Mouse (Mus musculus): ENCODE measurements at regions not wholly inside any gene's neighbourhood (a gene's known extent, or its start where the extent isn't known, plus 50 kb on each side); places are given as distances from the start of the nearest gene placed in this dataset.

- Histone ChIP-seq H3K4me1 (ENCODE audit: control insufficient read depth in 2 of 2, insufficient read depth in 2 of 2, low read length in 2 of 2) (no peaks in the 10 kb centered on the region), H3K4me2 (ENCODE audit: low read length) (no peak overlapping the region), H3K36me3 (ENCODE audit: control insufficient read depth, insufficient read depth, low read length) (no peaks in the 10 kb centered on the region), H3K4me3 (ENCODE audit: control insufficient read depth in 1 of 2, insufficient read depth in 1 of 2, low read depth in 1 of 2, low read length in 2 of 2) (no peak overlapping the region), H3K27me3 (ENCODE audit: control insufficient read depth, insufficient read depth, low read length) (no peaks in the 10 kb centered on the region), H3K9ac (ENCODE audit: low read length) (no peak overlapping the region), H3K27ac (replicated peaks in 1 of 2; ENCODE audit: control insufficient read depth in 1 of 2, insufficient read depth in 1 of 2, low read depth in 2 of 2, low read length in 2 of 2) (no peak overlapping the region), H3K9me3 (ENCODE audit: control insufficient read depth, low read length) (no peaks in the 10 kb centered on the region)
- ATAC-seq (ENCODE audit: insufficient number of reproducible peaks, insufficient read depth, low FRiP score, low read depth), result no peak
- WGBS, result 79% methylated on average over 3 of the region's 3 CpGs
These were observed 321.5 kb upstream of the Sall1 start for GRCm38 (mm10) chr8:89365430-89365829.

GRCm38 (mm10) chr8:89358411-89358810 lies 314.4 kb upstream of the Sall1 start:
- Histone ChIP-seq H3K36me3 (ENCODE audit: control insufficient read depth, insufficient read depth, low read length) (no peaks in the 10 kb centered on the region), H3K4me3 (ENCODE audit: control insufficient read depth in 1 of 2, insufficient read depth in 1 of 2, low read depth in 1 of 2, low read length in 2 of 2) (no peak overlapping the region), H3K4me2 (ENCODE audit: low read length) (no peak overlapping the region), H3K4me1 (ENCODE audit: control insufficient read depth in 2 of 2, insufficient read depth in 2 of 2, low read length in 2 of 2) (no peaks in the 10 kb centered on the region), H3K27me3 (ENCODE audit: control insufficient read depth, insufficient read depth, low read length) (no peaks in the 10 kb centered on the region), H3K27ac (replicated peaks in 1 of 2; ENCODE audit: control insufficient read depth in 1 of 2, insufficient read depth in 1 of 2, low read depth in 2 of 2, low read length in 2 of 2) (no peak overlapping the region), H3K9me3 (ENCODE audit: control insufficient read depth, low read length) (no peaks in the 10 kb centered on the region), H3K9ac (ENCODE audit: low read length) (no peak overlapping the region)
- ATAC-seq (ENCODE audit: insufficient number of reproducible peaks, insufficient read depth, low FRiP score, low read depth), result no peak
- 67% methylated on average over 4 of the region's 4 CpGs for WGBS

GRCm38 (mm10) chr8:89345547-89345946 lies 301.6 kb upstream of the Sall1 start:
- no peak overlapping the region for H3K4me2 ChIP-seq (ENCODE audit: low read length)
- no peak overlapping the region for H3K4me3 ChIP-seq (ENCODE audit: control insufficient read depth in 1 of 2, insufficient read depth in 1 of 2, low read depth in 1 of 2, low read length in 2 of 2)
- no peaks in the 10 kb centered on the region for H3K27me3 ChIP-seq (ENCODE audit: control insufficient read depth, insufficient read depth, low read length)
- 81% methylated on average over 3 of the region's 3 CpGs for WGBS
- no peaks in the 10 kb centered on the region for H3K36me3 ChIP-seq (ENCODE audit: control insufficient read depth, insufficient read depth, low read length)
- no peaks in the 10 kb centered on the region for H3K9me3 ChIP-seq (ENCODE audit: control insufficient read depth, low read length)
- no peak for ATAC-seq (ENCODE audit: insufficient number of reproducible peaks, insufficient read depth, low FRiP score, low read depth)
- no peaks in the 10 kb centered on the region for H3K4me1 ChIP-seq (ENCODE audit: control insufficient read depth in 2 of 2, insufficient read depth in 2 of 2, low read length in 2 of 2)
- H3K27ac ChIP-seq (replicated peaks in 1 of 2; ENCODE audit: control insufficient read depth in 1 of 2, insufficient read depth in 1 of 2, low read depth in 2 of 2, low read length in 2 of 2), result no peak overlapping the region
- H3K9ac ChIP-seq (ENCODE audit: low read length), result no peak overlapping the region

- Histone ChIP-seq H3K27ac (replicated peaks in 1 of 2; ENCODE audit: control insufficient read depth in 1 of 2, insufficient read depth in 1 of 2, low read depth in 2 of 2, low read length in 2 of 2) (no peak overlapping the region), H3K27me3 (ENCODE audit: control insufficient read depth, insufficient read depth, low read length) (no peaks in the 10 kb centered on the region), H3K9ac (ENCODE audit: low read length) (no peak overlapping the region), H3K4me2 (ENCODE audit: low read length) (no peak overlapping the region), H3K4me1 (ENCODE audit: control insufficient read depth in 2 of 2, insufficient read depth in 2 of 2, low read length in 2 of 2) (no peaks in the 10 kb centered on the region), H3K36me3 (ENCODE audit: control insufficient read depth, insufficient read depth, low read length) (no peaks in the 10 kb centered on the region), H3K9me3 (ENCODE audit: control insufficient read depth, low read length) (no peaks in the 10 kb centered on the region), H3K4me3 (ENCODE audit: control insufficient read depth in 1 of 2, insufficient read depth in 1 of 2, low read depth in 1 of 2, low read length in 2 of 2) (no peak overlapping the region)
- ATAC-seq (ENCODE audit: insufficient number of reproducible peaks, insufficient read depth, low FRiP score, low read depth), result no peak
- 82% methylated on average over 5 of the region's 5 CpGs for WGBS
These were observed 297.7 kb upstream of the Sall1 start for GRCm38 (mm10) chr8:89341686-89342085.

- Histone ChIP-seq H3K27ac (replicated peaks in 1 of 2; ENCODE audit: control insufficient read depth in 1 of 2, insufficient read depth in 1 of 2, low read depth in 2 of 2, low read length in 2 of 2) (no peak overlapping the region), H3K4me3 (ENCODE audit: control insufficient read depth in 1 of 2, insufficient read depth in 1 of 2, low read depth in 1 of 2, low read length in 2 of 2) (no peak overlapping the region), H3K9me3 (ENCODE audit: control insufficient read depth, low read length) (no peaks in the 10 kb centered on the region), H3K4me1 (ENCODE audit: control insufficient read depth in 2 of 2, insufficient read depth in 2 of 2, low read length in 2 of 2) (no peaks in the 10 kb centered on the region), H3K36me3 (ENCODE audit: control insufficient read depth, insufficient read depth, low read length) (no peaks in the 10 kb centered on the region), H3K27me3 (ENCODE audit: control insufficient read depth, insufficient read depth, low read length) (no peaks in the 10 kb centered on the region), H3K9ac (ENCODE audit: low read length) (no peak overlapping the region), H3K4me2 (ENCODE audit: low read length) (no peak overlapping the region)
- WGBS, result 72% methylated on average over 2 of the region's 2 CpGs
- no peak for ATAC-seq (ENCODE audit: insufficient number of reproducible peaks, insufficient read depth, low FRiP score, low read depth)
These were observed 291.5 kb upstream of the Sall1 start for GRCm38 (mm10) chr8:89335416-89335815.

GRCm38 (mm10) chr8:89325751-89326351 lies 281.9 kb upstream of the Sall1 start:
- no peaks in the 10 kb centered on the region for H3K4me1 ChIP-seq (ENCODE audit: control insufficient read depth in 2 of 2, insufficient read depth in 2 of 2, low read length in 2 of 2)
- WGBS, result 86% methylated on average over 2 of the region's 2 CpGs
- H3K9me3 ChIP-seq (ENCODE audit: control insufficient read depth, low read length), result no peaks in the 10 kb centered on the region
- no peak overlapping the region for H3K4me3 ChIP-seq (ENCODE audit: control insufficient read depth in 1 of 2, insufficient read depth in 1 of 2, low read depth in 1 of 2, low read length in 2 of 2)
- no peaks in the 10 kb centered on the region for H3K27me3 ChIP-seq (ENCODE audit: control insufficient read depth, insufficient read depth, low read length)
- H3K4me2 ChIP-seq (ENCODE audit: low read length), result no peak overlapping the region
- no peak overlapping the region for H3K9ac ChIP-seq (ENCODE audit: low read length)
- no peaks in the 10 kb centered on the region for H3K36me3 ChIP-seq (ENCODE audit: control insufficient read depth, insufficient read depth, low read length)
- no peak overlapping the region for H3K27ac ChIP-seq (replicated peaks in 1 of 2; ENCODE audit: control insufficient read depth in 1 of 2, insufficient read depth in 1 of 2, low read depth in 2 of 2, low read length in 2 of 2)
- no peak for ATAC-seq (ENCODE audit: insufficient number of reproducible peaks, insufficient read depth, low FRiP score, low read depth)

GRCm38 (mm10) chr8:89325248-89325645 lies 281.3 kb upstream of the Sall1 start:
- no peak overlapping the region for H3K27ac ChIP-seq (replicated peaks in 1 of 2; ENCODE audit: control insufficient read depth in 1 of 2, insufficient read depth in 1 of 2, low read depth in 2 of 2, low read length in 2 of 2)
- no peak overlapping the region for H3K4me3 ChIP-seq (ENCODE audit: control insufficient read depth in 1 of 2, insufficient read depth in 1 of 2, low read depth in 1 of 2, low read length in 2 of 2)
- no peak overlapping the region for H3K4me2 ChIP-seq (ENCODE audit: low read length)
- no peak for ATAC-seq (ENCODE audit: insufficient number of reproducible peaks, insufficient read depth, low FRiP score, low read depth)
- H3K27me3 ChIP-seq (ENCODE audit: control insufficient read depth, insufficient read depth, low read length), result no peaks in the 10 kb centered on the region
- WGBS, result 73% methylated on average over 5 of the region's 5 CpGs
- no peak overlapping the region for H3K9ac ChIP-seq (ENCODE audit: low read length)
- no peaks in the 10 kb centered on the region for H3K36me3 ChIP-seq (ENCODE audit: control insufficient read depth, insufficient read depth, low read length)
- no peaks in the 10 kb centered on the region for H3K9me3 ChIP-seq (ENCODE audit: control insufficient read depth, low read length)
- H3K4me1 ChIP-seq (ENCODE audit: control insufficient read depth in 2 of 2, insufficient read depth in 2 of 2, low read length in 2 of 2), result no peaks in the 10 kb centered on the region
